Mouse (Mus musculus): ENCODE results near the gene Wdr63. TPM values are rescaled to one million over a fixed set of nuclear protein-coding genes. Genes with fewer than 3 reads are reported as not detected.

Gene Wdr63
- not detected in 4 replicates for total RNA-seq (2023)

GRCm38 (mm10) chr3:146107921-146108571 lies at the start of gene Wdr63:
Gene Wdr63 (minus strand): TSS chr3:146108130.

GRCm38 (mm10) chr3:146149156-146150057 lies 41.5 kb upstream of the Wdr63 start, which contains the start of gene Mcoln2:
Gene Mcoln2 (plus strand): TSS chr3:146149833.

GRCm38 (mm10) chr3:146117258-146117996 lies 9.5 kb upstream of the Wdr63 start, which contains the start of gene Mcoln3:
Gene Mcoln3 (plus strand): TSS chr3:146117450.

Other genes with a start within 250 kb of the Wdr63 start
- 89.6 to 98.4 TPM (median 91.3 TPM) in 4 replicates for gene Bcl10, start 185.3 kb downstream of the Wdr63 start, total RNA-seq (2023)
- 41.0 to 60.8 TPM (median 44.4 TPM) in 4 replicates for gene 2410004B18Rik, start 170.1 kb downstream of the Wdr63 start, total RNA-seq (2023)
- gene Syde2, start 120.3 kb downstream of the Wdr63 start, total RNA-seq (2023), result 0.16 TPM in 1 of 4 replicates, not detected in the others
- 3.8 to 7.6 TPM (median 4.9 TPM) in 4 replicates for gene Mcoln3, start 9.3 kb upstream of the Wdr63 start, total RNA-seq (2023)
- gene Mcoln2, start 41.7 kb upstream of the Wdr63 start, total RNA-seq (2023), result 27.0 to 40.7 TPM (median 36.9 TPM) in 4 replicates
- not detected in 4 replicates for gene Lpar3, start 112.8 kb upstream of the Wdr63 start, total RNA-seq (2023)